ENCODE assay signal across 25 mouse cellular contexts in the genomic region with DNA sequence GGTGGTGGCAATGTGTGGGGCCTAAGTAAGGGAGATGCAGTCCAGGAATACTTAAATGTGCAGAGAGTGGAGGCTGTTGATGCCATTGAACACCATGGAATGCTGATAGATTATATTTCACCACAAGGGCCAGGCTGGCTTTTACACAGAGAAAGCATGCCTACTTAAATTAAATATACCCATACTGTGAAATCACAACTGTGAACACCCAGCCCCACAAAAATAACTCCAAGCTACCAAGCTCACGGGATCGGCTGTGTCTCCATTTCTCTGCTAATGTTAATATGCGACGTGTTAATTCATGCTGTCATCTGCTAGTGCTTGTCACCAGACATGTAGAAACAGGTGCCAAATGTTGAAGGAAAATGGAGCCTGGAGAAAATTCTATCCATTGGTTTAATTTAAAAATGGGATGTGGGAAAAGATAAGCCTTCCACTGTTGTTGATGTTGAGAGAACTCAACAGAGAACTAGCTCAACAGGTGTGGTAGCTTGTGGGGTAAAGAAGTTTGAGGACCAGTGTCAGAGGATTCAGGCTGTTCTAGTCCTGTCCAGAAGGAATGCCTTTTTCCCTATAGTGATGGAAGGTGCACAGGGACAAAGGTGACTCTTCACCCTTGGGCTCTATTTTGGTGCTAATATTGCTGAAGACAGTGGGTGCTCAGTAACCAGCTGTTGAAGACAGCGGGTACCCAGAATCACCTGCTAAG.
A peak's percentile ranks its signal among the peaks of the same experiment; 100 is the strongest.
DNase-seq lines count a peak whose midpoint lies in the region; ATAC-seq lines count a peak whose summit lies in the region.
"Had no signal": no experiment of that assay in that cellular context is flagged by ENCODE, and none has a peak within 500 bp of the region (broad histone marks: within the 10 kb centered on the region; RNA-seq: fewer than 3 reads in every experiment).

No protein-coding gene starts in this region.

- H3K4me1 ChIP-seq in limb, embryonic 11.5 days (ENCODE audit: control insufficient read depth, insufficient read depth, low read length): no peaks in the 10 kb centered on the region
- 0 out of 2 replicates have a peak, but pooled peaks cover 5% of the 10 kb centered on the region for H3K4me1 ChIP-seq in limb, embryonic 10.5 days
- H3K4me1 ChIP-seq in embryonic facial prominence, embryonic 13.5 days: peaks cover 10% of the 10 kb centered on the region
- no peaks in the 10 kb centered on the region for H3K4me1 ChIP-seq in hindbrain, embryonic 12.5 days
- H3K4me1 ChIP-seq: heart, embryonic 15.5 days; stomach, embryonic 15.5 days had no signal

- 78% methylated on average over 5 of the region's 5 CpGs for WGBS in limb, embryonic 11.5 days
- 84% methylated on average over 5 of the region's 5 CpGs for WGBS in limb, embryonic 10.5 days
- WGBS in embryonic facial prominence, embryonic 13.5 days: 50% methylated on average over 5 of the region's 5 CpGs
- 80% methylated on average over 5 of the region's 5 CpGs for WGBS in hindbrain, embryonic 12.5 days

- H3K4me3 ChIP-seq in limb, embryonic 11.5 days (ENCODE audit: low read depth, low read length): no peak overlapping the region
- H3K4me3 ChIP-seq in limb, embryonic 10.5 days: no peak overlapping the region
- no peak overlapping the region for H3K4me3 ChIP-seq in embryonic facial prominence, embryonic 13.5 days
- no peak overlapping the region for H3K4me3 ChIP-seq in hindbrain, embryonic 12.5 days
- H3K4me3 ChIP-seq: heart, embryonic 15.5 days; layer of hippocampus, adult 2 months; stomach, embryonic 15.5 days had no signal

- peak; percentile 75; the same call in 1 of the 2 replicates for ATAC-seq in limb, embryonic 11.5 days (ENCODE audit: insufficient number of reproducible peaks, low FRiP score, low TSS enrichment, low read depth)
- peak; percentile 82 for ATAC-seq in embryonic facial prominence, embryonic 13.5 days (ENCODE audit: insufficient number of reproducible peaks, insufficient read depth, low FRiP score, low TSS enrichment, low read depth)
- no peak for ATAC-seq in activated CD4-positive, CD25-positive, alpha-beta regulatory T cell, adult 4 months
- ATAC-seq in hindbrain, embryonic 12.5 days (ENCODE audit: low FRiP score): no peak
- ATAC-seq: inflammation-experienced regulatory T-cells, adult 6 months; liver, postnatal 0 days; lung, postnatal 0 days had no signal

- no peaks in the 10 kb centered on the region for H3K36me3 ChIP-seq in limb, embryonic 11.5 days (ENCODE audit: control insufficient read depth, insufficient read depth, low read length)
- H3K36me3 ChIP-seq in limb, embryonic 10.5 days: no peaks in the 10 kb centered on the region
- no peaks in the 10 kb centered on the region for H3K36me3 ChIP-seq in embryonic facial prominence, embryonic 13.5 days
- no peaks in the 10 kb centered on the region for H3K36me3 ChIP-seq in hindbrain, embryonic 12.5 days
- H3K36me3 ChIP-seq: heart, embryonic 15.5 days; stomach, embryonic 15.5 days had no signal

- H3K9ac ChIP-seq in limb, embryonic 11.5 days (ENCODE audit: low read length): no peak overlapping the region
- no peak overlapping the region for H3K9ac ChIP-seq in embryonic facial prominence, embryonic 13.5 days
- no peak overlapping the region for H3K9ac ChIP-seq in hindbrain, embryonic 12.5 days
- H3K9ac ChIP-seq: heart, embryonic 15.5 days; hindbrain, embryonic 14.5 days; liver, postnatal 0 days; stomach, embryonic 15.5 days had no signal

- no peaks in the 10 kb centered on the region for H3K9me3 ChIP-seq in limb, embryonic 11.5 days (ENCODE audit: control insufficient read depth, low read length)
- H3K9me3 ChIP-seq in limb, embryonic 10.5 days (replicated peaks): no peaks in the 10 kb centered on the region
- no peaks in the 10 kb centered on the region for H3K9me3 ChIP-seq in embryonic facial prominence, embryonic 13.5 days
- H3K9me3 ChIP-seq in hindbrain, embryonic 12.5 days (replicated peaks): no peaks in the 10 kb centered on the region
- H3K9me3 ChIP-seq: heart, embryonic 15.5 days; stomach, embryonic 15.5 days had no signal

- no peak overlapping the region for H3K4me2 ChIP-seq in limb, embryonic 11.5 days (ENCODE audit: low read depth, severe bottlenecking)
- H3K4me2 ChIP-seq in embryonic facial prominence, embryonic 13.5 days: no peak overlapping the region
- no peak overlapping the region for H3K4me2 ChIP-seq in hindbrain, embryonic 12.5 days (replicated peaks)
- H3K4me2 ChIP-seq: heart, embryonic 15.5 days; hindbrain, embryonic 14.5 days; stomach, embryonic 15.5 days had no signal

- H3K27me3 ChIP-seq in limb, embryonic 11.5 days (ENCODE audit: control insufficient read depth, insufficient read depth, low read length): no peaks in the 10 kb centered on the region
- H3K27me3 ChIP-seq in limb, embryonic 10.5 days (ENCODE audit: low read depth, poor library complexity, severe bottlenecking): no peaks in the 10 kb centered on the region
- H3K27me3 ChIP-seq in embryonic facial prominence, embryonic 13.5 days: no peaks in the 10 kb centered on the region
- no peaks in the 10 kb centered on the region for H3K27me3 ChIP-seq in hindbrain, embryonic 12.5 days
- H3K27me3 ChIP-seq: heart, embryonic 15.5 days; stomach, embryonic 15.5 days had no signal

- H3K27ac ChIP-seq in limb, embryonic 11.5 days (replicated peaks; ENCODE audit: low read depth, low read length): no peak overlapping the region
- no peak overlapping the region for H3K27ac ChIP-seq in limb, embryonic 10.5 days
- H3K27ac ChIP-seq in embryonic facial prominence, embryonic 13.5 days: peak overlapping the region; percentile 51
- no peak overlapping the region for H3K27ac ChIP-seq in hindbrain, embryonic 12.5 days
- H3K27ac ChIP-seq: heart, embryonic 15.5 days; hindbrain, embryonic 14.5 days; layer of hippocampus, adult 2 months; macrophage; stomach, embryonic 15.5 days had no signal

- DNase-seq in limb, embryonic 11.5 days (ENCODE audit: low spot score): no peak
- DNase-seq in limb, embryonic 10.5 days (ENCODE audit: low spot score): no peak
- DNase-seq in forelimb bud, embryonic 11.5 days (ENCODE audit: low read depth, low spot score): peak; percentile 35
- DNase-seq in MN1 (ENCODE audit: low spot score): no peak
- DNase-seq: adrenal gland, postnatal 25 days; cerebellum, adult 11-12 months; cerebellum, postnatal 14 days; gastrocnemius, postnatal 36 days; heart, postnatal 36 days; kidney, adult 8-10 months; kidney, postnatal 10 days; layer of hippocampus, postnatal 36 days; liver, postnatal 0 days; thymus, adult 18-20 months; thymus, postnatal 36 days had no signal

Comparison
In these comparisons a context has a peak if more than half of its experiments do, and no peak if none do; other contexts are left out.
1. ATAC-seq: peak in limb, embryonic 11.5 days (single experiment) and embryonic facial prominence, embryonic 13.5 days (single experiment); none in activated CD4-positive, CD25-positive, alpha-beta regulatory T cell, adult 4 months (single experiment) and hindbrain, embryonic 12.5 days (single experiment).